Mouse (Mus musculus) thymus, adult 2 months (tissue): ENCODE measurements around the gene Rps3. TPM values are rescaled to one million over a fixed set of nuclear protein-coding genes. Genes with fewer than 3 reads are reported as not detected.

Source experiments
- DNase-seq: peaks from one replicate; pipeline ENCODE4 v3.0.0; 2021
- H3K27ac ChIP-seq: fragments of 200-500 bp; 2 replicates; pipeline ENCODE4 v1.5.1; 2012; ENCODE audit warnings: low read length, control low read depth; ENCODE audit not compliant: control insufficient read depth, insufficient read depth
- H3K27me3 ChIP-seq: fragments of 200-500 bp; 2 replicates; pipeline ENCODE4 v1.6.1; 2012; ENCODE audit warnings: mild to moderate bottlenecking, low read length, moderate library complexity, mixed read lengths; ENCODE audit not compliant: control insufficient read depth, insufficient read depth
- H3K36me3 ChIP-seq: fragments of 200-500 bp; 2 replicates; pipeline ENCODE4 v1.6.1; 2012; ENCODE audit warnings: mild to moderate bottlenecking, low read length, moderate library complexity; ENCODE audit not compliant: control insufficient read depth, insufficient read depth
- H3K4me1 ChIP-seq: fragments of 200-500 bp; replicated peaks from 2 replicates; pipeline ENCODE4 v1.6.1; 2012; ENCODE audit warnings: low read length; ENCODE audit not compliant: control insufficient read depth, insufficient read depth
- H3K4me3 ChIP-seq: fragments of 200-500 bp; 2 replicates; pipeline ENCODE4 v1.5.1; 2012; ENCODE audit warnings: mild to moderate bottlenecking, low read length, control low read depth, moderate library complexity; ENCODE audit not compliant: control insufficient read depth, insufficient read depth
- CTCF ChIP-seq: fragments of 200-500 bp; IDR thresholded peaks from 2 replicates; pipeline ENCODE4 v1.5.1; 2012; ENCODE audit warnings: mild to moderate bottlenecking, control low read depth, low read length, moderate library complexity, borderline replicate concordance; ENCODE audit not compliant: control insufficient read depth, poor library complexity, insufficient read depth; ENCODE audit errors: extremely low read depth
- POLR2A ChIP-seq: fragments of 200-500 bp; IDR thresholded peaks from 2 replicates; pipeline ENCODE4 v1.6.1; 2012; ENCODE audit warnings: mild to moderate bottlenecking, low read length, control low read depth, moderate library complexity; ENCODE audit not compliant: control insufficient read depth, poor library complexity, insufficient read depth; ENCODE audit errors: extremely low read depth
- WGBS: fragments of 180-500 bp; shearing (Covaris S2); methylation state at CpG from one replicate; pipeline ENCODE4 v1.1.7; 2018; 5-methylcytosine and 5-hydroxymethylcytosine counted together
- polyA plus RNA-seq: library from polyadenylated mRNA; depleted of rRNA; stranded (reverse); fragments of >200 nt; gene quantifications from 2 replicates; pipeline ENCODE4 v1.2.3, GENCODE M21; 2012

The Rps3 gene
- polyA plus RNA-seq, 1 experiment: 566 TPM

- Histone ChIP-seq H3K4me1 (peaks cover 14% of the 10 kb centered on the region), H3K4me3 (no peak overlapping the region), H3K36me3 (no peaks in the 10 kb centered on the region), H3K27ac (no peak overlapping the region), H3K27me3 (no peaks in the 10 kb centered on the region)
- no peak for TF ChIP-seq POLR2A
- TF ChIP-seq CTCF: no peak
- 96% methylated on average over 5 of the region's 5 CpGs for WGBS
- no peak for DNase-seq
These were observed 36.2 kb downstream of the Rps3 start for GRCm38 (mm10) chr7:99447323-99447722.

- H3K4me1 ChIP-seq: peaks cover 14% of the 10 kb centered on the region
- no peaks in the 10 kb centered on the region for H3K36me3 ChIP-seq
- TF ChIP-seq POLR2A (no peak), CTCF (no peak)
- no peaks in the 10 kb centered on the region for H3K27me3 ChIP-seq
- 96% methylated on average over 2 of the region's 2 CpGs for WGBS
- no peak overlapping the region for H3K27ac ChIP-seq
- no peak overlapping the region for H3K4me3 ChIP-seq
- DNase-seq: no peak
These were observed 37.7 kb downstream of the Rps3 start for GRCm38 (mm10) chr7:99445833-99446232.

- Histone ChIP-seq H3K4me1 (peaks cover 9% of the 10 kb centered on the region), H3K4me3 (no peak overlapping the region), H3K36me3 (no peaks in the 10 kb centered on the region), H3K27me3 (no peaks in the 10 kb centered on the region), H3K27ac (no peak overlapping the region)
- DNase-seq: peak; percentile 16
- 86% methylated on average over 6 of the region's 6 CpGs for WGBS
- TF ChIP-seq POLR2A (no peak), CTCF (peak; percentile 71; the same call in 1 of the 2 replicates)
These were observed 39.5 kb downstream of the Rps3 start for GRCm38 (mm10) chr7:99444012-99444411.

- H3K27ac ChIP-seq: no peak overlapping the region
- TF ChIP-seq CTCF (no peak), POLR2A (no peak)
- H3K4me1 ChIP-seq: peaks cover under 1% of the 10 kb centered on the region; the same call in 1 of the 2 replicates
- no peaks in the 10 kb centered on the region for H3K27me3 ChIP-seq
- H3K36me3 ChIP-seq: no peaks in the 10 kb centered on the region
- no peak overlapping the region for H3K4me3 ChIP-seq
- WGBS: 86% methylated on average over 5 of the region's 5 CpGs
- no peak for DNase-seq
These were observed 40.4 kb downstream of the Rps3 start for GRCm38 (mm10) chr7:99443164-99443563.

GRCm38 (mm10) chr7:99441534-99442072 lies 41.9 kb downstream of the Rps3 start:
- TF ChIP-seq POLR2A: no peak
- no peak for TF ChIP-seq CTCF
- Histone ChIP-seq H3K27me3 (no peaks in the 10 kb centered on the region), H3K27ac (no peak overlapping the region), H3K4me1 (no peaks in the 10 kb centered on the region), H3K4me3 (no peak overlapping the region), H3K36me3 (no peaks in the 10 kb centered on the region)
- WGBS: 74% methylated on average over 6 of the region's 6 CpGs
- no peak for DNase-seq

GRCm38 (mm10) chr7:99438881-99439280 lies 44.7 kb downstream of the Rps3 start:
- no peak for TF ChIP-seq CTCF
- TF ChIP-seq POLR2A: no peak
- Histone ChIP-seq H3K36me3 (no peaks in the 10 kb centered on the region), H3K4me3 (no peak overlapping the region), H3K4me1 (peaks cover 6% of the 10 kb centered on the region), H3K27me3 (no peaks in the 10 kb centered on the region), H3K27ac (no peak overlapping the region)
- no peak for DNase-seq
- WGBS: 83% methylated on average over 10 of the region's 10 CpGs

- WGBS: 91% methylated on average over 4 of the region's 4 CpGs
- Histone ChIP-seq H3K27ac (no peak overlapping the region), H3K4me1 (peaks cover 20% of the 10 kb centered on the region), H3K27me3 (no peaks in the 10 kb centered on the region), H3K4me3 (no peak overlapping the region), H3K36me3 (no peaks in the 10 kb centered on the region)
- DNase-seq: no peak
- no peak for TF ChIP-seq POLR2A
- TF ChIP-seq CTCF: no peak
These were observed 47.0 kb downstream of the Rps3 start for GRCm38 (mm10) chr7:99436530-99436929.
